Mouse (Mus musculus): ENCODE results near the gene Flvcr2. TPM values are rescaled to one million over a fixed set of nuclear protein-coding genes. Genes with fewer than 3 reads are reported as not detected.
A peak's percentile ranks its signal among the peaks of the same experiment; 100 is the strongest.

Gene Flvcr2
- total and polyA plus RNA-seq, 3 experiments = 0.07 TPM; not detected in 2

DNA sequence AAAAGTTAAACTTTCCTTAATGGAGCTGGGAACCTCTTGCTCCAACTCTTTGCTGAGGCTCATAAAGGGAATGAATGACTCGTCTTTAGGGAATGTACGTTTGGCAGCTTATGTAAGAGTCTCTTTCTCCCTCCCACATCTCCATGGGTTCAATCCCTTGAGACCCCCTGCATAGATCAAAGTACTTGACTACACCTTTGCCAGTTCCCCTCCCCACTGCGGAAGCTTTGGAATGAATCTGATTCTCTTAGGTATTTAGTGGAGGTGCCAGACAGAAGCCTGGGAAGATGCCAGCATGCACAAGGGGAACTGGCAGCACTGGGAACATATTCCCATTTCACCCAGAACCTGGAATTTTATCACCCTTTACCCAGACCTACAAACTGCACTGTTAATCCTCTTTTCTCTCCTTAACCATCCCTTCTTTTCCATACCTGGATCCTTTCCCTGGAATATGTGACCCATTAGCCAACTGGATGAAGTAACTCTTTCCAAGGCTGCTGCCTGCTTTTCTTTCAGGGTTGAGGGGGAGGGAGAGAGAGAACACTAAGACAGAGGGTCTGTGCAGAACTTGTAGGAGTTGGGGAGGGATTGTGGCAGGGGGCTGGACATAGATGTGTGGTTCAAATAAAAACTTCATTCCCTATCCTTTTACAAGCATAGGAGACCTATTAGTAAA lies 113.3 kb downstream of the Flvcr2 start:
- no peaks in the 10 kb centered on the region; a peak in 1 of 4 replicates for H3K36me3 ChIP-seq (ENCODE audit: control insufficient read depth in 1 of 2, insufficient read depth in 2 of 2, low read length in 2 of 2)
- no peak overlapping the region for H3K4me3 ChIP-seq (ENCODE audit: control insufficient read depth in 1 of 2, insufficient read depth in 1 of 2, low read depth in 2 of 2, low read length in 2 of 2)
- no peaks in the 10 kb centered on the region; a peak in 1 of 4 replicates for H3K4me1 ChIP-seq (ENCODE audit: control insufficient read depth in 1 of 2, insufficient read depth in 2 of 2, low read length in 2 of 2)
- no peaks in the 10 kb centered on the region for H3K9me3 ChIP-seq (replicated peaks; ENCODE audit: insufficient read depth, low read length)
- H3K79me2 ChIP-seq (ENCODE audit: control insufficient read depth, insufficient read depth, low read length, poor library complexity) = no peaks in the 10 kb centered on the region
- no peak overlapping the region for H3K9ac ChIP-seq (ENCODE audit: control insufficient read depth, low read depth, low read length, poor library complexity, severe bottlenecking)
- no peak overlapping the region for H3K27ac ChIP-seq (ENCODE audit: control insufficient read depth, low read depth, low read length)
- no peak for TF ChIP-seq SIN3A (IDR thresholded peaks at IDR 0.05; ENCODE audit: low read length)
- TF ChIP-seq RCOR1 (IDR thresholded peaks at IDR 0.05; ENCODE audit: low read depth, low read length) = no peak
- TF ChIP-seq TCF12 (IDR thresholded peaks at IDR 0.05; ENCODE audit: low read depth, low read length) = no peak
- TF ChIP-seq BHLHE40 (IDR thresholded peaks at IDR 0.05; ENCODE audit: borderline replicate concordance, low read depth, low read length) = no peak
- no peak for TF ChIP-seq E2F4 (IDR thresholded peaks at IDR 0.05; ENCODE audit: borderline replicate concordance, low read depth, low read length)
- TF ChIP-seq POLR2AphosphoS5 (IDR thresholded peaks at IDR 0.05; ENCODE audit: borderline replicate concordance, low read depth, low read length) = no peak
- TF ChIP-seq POLR2A (IDR thresholded peaks at IDR 0.05; ENCODE audit: control insufficient read depth in 1 of 2, insufficient read depth in 1 of 2, low read depth in 1 of 2, low read length in 2 of 2, poor library complexity in 1 of 2) = no peak
- TF ChIP-seq UBTF (IDR thresholded peaks at IDR 0.05; ENCODE audit: borderline replicate concordance, insufficient read depth, low read depth, low read length) = no peak
- no peak for TF ChIP-seq ZMIZ1 (IDR thresholded peaks at IDR 0.05; ENCODE audit: low read depth, low read length)
- TF ChIP-seq SMC3 (IDR thresholded peaks at IDR 0.05; ENCODE audit: low read depth, low read length) = no peak
- no peak for TF ChIP-seq NELFE (IDR thresholded peaks at IDR 0.05; ENCODE audit: low read depth, low read length)
- TF ChIP-seq GABPA (IDR thresholded peaks at IDR 0.05; ENCODE audit: low read depth, low read length) = no peak
- no peak for TF ChIP-seq ELF1 (IDR thresholded peaks at IDR 0.05; ENCODE audit: low read depth, low read length)
- no peak for TF ChIP-seq JUND (IDR thresholded peaks at IDR 0.05; ENCODE audit: low read depth, low read length)
- no peak for TF ChIP-seq USF2 (IDR thresholded peaks at IDR 0.05; ENCODE audit: borderline replicate concordance in 1 of 2, insufficient read depth in 1 of 2, low read depth in 1 of 2, low read length in 2 of 2)
- TF ChIP-seq ETS1 (IDR thresholded peaks at IDR 0.05; ENCODE audit: low read depth, low read length) = no peak
- no peak for DNase-seq (ENCODE audit: low read depth, low spot score)
- no peaks in the 10 kb centered on the region for H3K27me3 ChIP-seq (ENCODE audit: control insufficient read depth in 1 of 2, insufficient read depth in 2 of 2, low read length in 2 of 2)

DNA sequence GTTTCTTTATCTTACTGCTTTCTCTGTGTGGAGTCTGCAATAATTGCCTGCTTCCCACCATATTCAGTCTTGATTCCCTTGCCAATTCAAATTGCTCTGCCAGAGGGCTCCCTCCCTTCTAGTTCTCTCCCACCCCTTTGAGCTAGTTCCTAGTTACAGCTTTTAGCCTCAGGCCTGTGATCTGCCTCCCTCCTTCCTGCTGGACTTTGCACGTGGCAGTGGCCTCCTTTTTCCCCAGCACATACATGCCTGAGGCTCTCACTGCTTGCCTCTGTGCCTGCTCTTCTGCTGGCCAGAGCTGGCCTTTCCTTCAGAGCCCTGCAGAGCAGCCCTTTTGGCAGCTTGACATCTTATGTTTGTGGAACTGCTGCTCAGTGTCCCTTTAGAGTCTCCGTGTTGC lies 116.2 kb downstream of the Flvcr2 start:
- DNase-seq (ENCODE audit: low read depth, low spot score) = peak; percentile 19
- Histone ChIP-seq H3K4me1 (ENCODE audit: control insufficient read depth in 1 of 2, insufficient read depth in 2 of 2, low read length in 2 of 2) (no peaks in the 10 kb centered on the region), H3K36me3 (ENCODE audit: control insufficient read depth in 1 of 2, insufficient read depth in 2 of 2, low read length in 2 of 2) (no peaks in the 10 kb centered on the region; a peak in 1 of 4 replicates), H3K9me3 (replicated peaks; ENCODE audit: insufficient read depth, low read length) (no peaks in the 10 kb centered on the region), H3K9ac (ENCODE audit: control insufficient read depth, low read depth, low read length, poor library complexity, severe bottlenecking) (no peak overlapping the region), H3K27me3 (ENCODE audit: control insufficient read depth in 1 of 2, insufficient read depth in 2 of 2, low read length in 2 of 2) (no peaks in the 10 kb centered on the region), H3K79me2 (ENCODE audit: control insufficient read depth, insufficient read depth, low read length, poor library complexity) (no peaks in the 10 kb centered on the region), H3K4me3 (ENCODE audit: control insufficient read depth in 1 of 2, insufficient read depth in 1 of 2, low read depth in 2 of 2, low read length in 2 of 2) (no peak overlapping the region), H3K27ac (ENCODE audit: control insufficient read depth, low read depth, low read length) (no peak overlapping the region)
- TF ChIP-seq UBTF (IDR thresholded peaks at IDR 0.05; ENCODE audit: borderline replicate concordance, insufficient read depth, low read depth, low read length) (no peak), POLR2AphosphoS5 (IDR thresholded peaks at IDR 0.05; ENCODE audit: borderline replicate concordance, low read depth, low read length) (no peak), NRF1 (IDR thresholded peaks at IDR 0.05; ENCODE audit: insufficient read depth, low read depth, low read length, poor library complexity, severe bottlenecking) (no peak), NELFE (IDR thresholded peaks at IDR 0.05; ENCODE audit: low read depth, low read length) (no peak), POLR2AphosphoS2 (IDR thresholded peaks at IDR 0.05; ENCODE audit: low read length) (no peak), ZC3H11A (IDR thresholded peaks at IDR 0.05; ENCODE audit: low read depth, low read length) (no peak), CHD1 (IDR thresholded peaks at IDR 0.05; ENCODE audit: low read depth, low read length) (no peak), JUND (IDR thresholded peaks at IDR 0.05; ENCODE audit: low read depth, low read length) (no peak), TAL1 (IDR thresholded peaks at IDR 0.05; ENCODE audit: low read length) (no peak), ZMIZ1 (IDR thresholded peaks at IDR 0.05; ENCODE audit: low read depth, low read length) (no peak), CTCF (IDR thresholded peaks at IDR 0.05 in 2 of 3, conservative IDR thresholded peaks at IDR 0.05 in 1 of 3; ENCODE audit: control insufficient read depth in 1 of 3, insufficient read depth in 1 of 3, low read depth in 2 of 3, low read length in 3 of 3, poor library complexity in 1 of 3, severe bottlenecking in 1 of 3) (no peak), MXI1 (IDR thresholded peaks at IDR 0.05; ENCODE audit: low read depth, low read length) (no peak), ZKSCAN1 (IDR thresholded peaks at IDR 0.05; ENCODE audit: low read depth, low read length) (no peak), RAD21 (IDR thresholded peaks at IDR 0.05; ENCODE audit: low read depth, low read length) (no peak), TCF12 (IDR thresholded peaks at IDR 0.05; ENCODE audit: low read depth, low read length) (no peak), MYC (IDR thresholded peaks at IDR 0.05; ENCODE audit: low read depth, low read length) (no peak), HCFC1 (IDR thresholded peaks at IDR 0.05; ENCODE audit: low read depth, low read length) (no peak), USF1 (IDR thresholded peaks at IDR 0.05; ENCODE audit: low read depth, low read length) (no peak), MYB (IDR thresholded peaks at IDR 0.05; ENCODE audit: low read depth, low read length) (no peak)

Data from MEL (cell line).